Mouse (Mus musculus): ENCODE data around the gene Dirc2.

DNA sequence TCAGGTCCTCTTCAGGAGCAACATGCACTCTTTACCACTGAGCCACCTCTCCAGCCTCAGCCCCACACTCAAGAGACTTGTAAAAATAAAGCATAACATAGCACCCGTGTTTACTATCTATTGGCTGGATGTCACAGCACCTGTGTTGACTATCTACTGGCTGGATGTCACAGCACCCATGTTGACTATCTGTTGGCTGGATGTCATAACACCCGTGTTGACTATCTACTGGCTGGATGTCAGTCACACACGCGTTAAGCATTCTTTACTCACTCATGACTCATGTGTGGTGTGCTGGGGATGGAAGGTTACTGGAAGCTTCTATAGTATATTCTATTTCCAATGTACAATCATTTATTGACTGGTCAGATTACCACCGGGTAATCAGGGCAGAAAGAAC is 62.2 kb downstream of the Dirc2 start:
- no peak for TF ChIP-seq CTCF (IDR thresholded peaks at IDR 0.05; ENCODE audit: low read depth)
- TF ChIP-seq EP300 (IDR thresholded peaks at IDR 0.05; ENCODE audit: low read depth) = no peak

All from liver, postnatal 0 days (tissue).